Mouse (Mus musculus): Measurements from ENCODE around the gene Gm13040.
"Not testable (repeated sequence)": the region's sequence is repeated elsewhere in the genome, so short reads cannot be mapped to it uniquely, and the experiment has no call there.

The Gm13040 gene

DNA sequence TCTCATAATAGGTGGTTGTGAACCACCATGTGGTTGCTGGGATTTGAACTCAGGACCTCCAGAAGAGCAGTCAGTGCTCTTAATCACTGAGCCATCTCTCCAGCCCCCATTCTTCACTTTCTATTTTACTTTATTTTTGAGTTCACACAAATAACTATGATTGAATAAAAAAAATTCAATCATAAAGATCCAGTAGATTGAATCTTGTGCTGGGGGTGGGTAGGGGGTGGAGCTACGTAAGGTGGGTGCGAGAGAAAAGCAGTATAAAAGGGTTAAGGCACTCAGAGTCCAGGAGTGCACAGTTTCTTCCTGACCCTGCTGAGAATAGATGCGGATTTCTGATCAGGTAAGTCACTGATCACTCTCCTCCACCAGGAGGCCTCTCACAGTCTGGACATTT, at the start of gene Gm13040:
Gene Gm13040, plus strand, starts transcription at position 301 of the 400 bp plus-strand sequence.
- not testable (repeated sequence) for DNase-seq (ENCODE audit: low read depth, low spot score)

DNA sequence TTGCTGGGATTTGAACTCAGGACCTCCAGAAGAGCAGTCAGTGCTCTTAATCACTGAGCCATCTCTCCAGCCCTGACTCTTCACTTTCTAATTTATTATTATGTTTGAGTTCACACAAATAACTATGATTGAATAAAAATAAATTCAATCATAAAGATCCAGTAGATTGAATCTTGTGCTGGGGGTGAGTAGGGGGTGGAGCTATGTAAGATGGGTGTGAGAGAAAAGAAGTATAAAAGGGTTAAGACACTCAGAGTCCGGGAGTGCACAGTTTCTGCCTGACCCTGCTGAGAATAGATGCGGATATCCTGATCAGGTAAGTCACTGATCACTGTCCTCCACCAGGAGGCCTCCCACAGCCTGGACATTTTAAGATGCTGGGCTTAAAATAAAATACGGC, 24.7 kb upstream of the Gm13040 start, which contains the start of gene Gm13043:
Gene Gm13043, plus strand, starts transcription at position 301 of the 400 bp plus-strand sequence.
- DNase-seq (ENCODE audit: low read depth, low spot score), result no peak

DNA sequence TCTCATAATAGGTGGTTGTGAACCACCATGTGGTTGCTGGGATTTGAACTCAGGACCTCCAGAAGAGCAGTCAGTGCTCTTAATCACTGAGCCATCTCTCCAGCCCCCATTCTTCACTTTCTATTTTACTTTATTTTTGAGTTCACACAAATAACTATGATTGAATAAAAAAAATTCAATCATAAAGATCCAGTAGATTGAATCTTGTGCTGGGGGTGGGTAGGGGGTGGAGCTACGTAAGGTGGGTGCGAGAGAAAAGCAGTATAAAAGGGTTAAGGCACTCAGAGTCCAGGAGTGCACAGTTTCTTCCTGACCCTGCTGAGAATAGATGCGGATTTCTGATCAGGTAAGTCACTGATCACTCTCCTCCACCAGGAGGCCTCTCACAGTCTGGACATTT, 15.6 kb downstream of the Gm13040 start, which contains the start of the genes BC080695 and Gm13057:
Gene BC080695, plus strand, starts transcription at position 301 of the 400 bp plus-strand sequence.
Gene Gm13057, plus strand, starts transcription at position 310 of the 400 bp plus-strand sequence.
- not testable (repeated sequence) for DNase-seq (ENCODE audit: low read depth, low spot score)

All from retina, postnatal 7 days (tissue).